Mouse (Mus musculus) brain, embryonic 18.5 days (tissue): ENCODE data around the gene Cenpp.

Experiments
- DNase-seq: peaks from one replicate; pipeline ENCODE4 v3.0.0-alpha.2; 2012; ENCODE audit warnings: low read depth, low spot score

The Cenpp gene

DNA sequence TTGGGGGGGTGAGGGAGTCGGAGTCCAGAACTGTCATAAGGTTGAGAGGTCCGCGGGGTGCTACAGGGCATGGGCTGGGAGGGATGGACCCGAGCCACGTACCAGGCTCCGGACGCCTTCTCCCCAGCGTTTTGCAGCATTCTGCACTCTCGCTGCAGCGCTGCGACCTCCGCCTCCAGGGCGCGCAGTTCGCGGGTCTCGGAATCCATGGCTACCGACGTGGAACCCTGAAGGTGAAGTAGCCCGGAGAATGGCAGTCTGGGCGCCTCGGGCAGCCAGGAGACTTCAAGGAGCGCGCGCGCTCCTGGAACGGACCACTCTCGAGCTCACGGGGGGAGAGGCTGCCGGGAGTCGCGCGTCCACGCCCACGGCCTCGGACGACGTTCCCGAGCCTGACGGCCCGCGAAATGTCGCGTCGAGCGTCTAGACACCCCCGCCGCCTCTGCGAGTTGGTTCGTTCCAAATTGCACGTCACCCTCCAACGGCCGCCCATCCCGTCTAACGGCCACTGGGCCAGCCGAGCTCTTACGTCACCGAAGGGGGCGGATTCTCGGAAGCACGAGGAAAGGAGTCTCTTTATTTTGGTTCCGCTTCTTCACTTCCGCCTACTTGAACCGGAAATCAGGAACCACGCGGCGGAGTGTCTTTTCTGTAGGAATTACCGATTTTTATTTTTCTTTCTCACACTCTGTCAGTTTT is at the start of gene Cenpp, which contains the start of gene Nol8:
Cenpp (minus strand) TSS at position 305 of the 699 bp plus-strand sequence.
Nol8 (plus strand) TSS at position 598 of the 699 bp plus-strand sequence.
- peak; percentile 98 for DNase-seq

DNA sequence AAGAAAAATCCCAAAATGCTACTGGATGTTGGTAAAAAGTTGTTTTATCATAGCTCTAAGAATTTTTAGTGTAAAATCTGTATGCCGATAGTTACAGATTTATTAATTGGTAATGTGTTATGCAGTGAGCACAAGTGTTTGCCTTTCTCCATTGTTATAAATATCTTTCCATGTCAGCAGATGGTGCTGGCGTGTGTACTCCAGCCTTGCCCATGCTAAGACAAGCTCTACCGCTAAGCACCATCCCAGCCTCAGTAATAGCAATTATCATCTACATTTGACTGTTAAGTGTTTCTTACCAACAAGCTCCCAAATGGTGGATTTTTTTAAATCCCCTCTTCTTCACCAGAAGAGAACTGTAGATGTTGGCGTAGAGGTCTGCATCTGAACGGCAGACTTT is 38.5 kb upstream of the Cenpp start:
- DNase-seq = no peak

GRCm38 (mm10) chr13:49684266-49684665 is 31.7 kb upstream of the Cenpp start:
- DNase-seq = no peak

DNA sequence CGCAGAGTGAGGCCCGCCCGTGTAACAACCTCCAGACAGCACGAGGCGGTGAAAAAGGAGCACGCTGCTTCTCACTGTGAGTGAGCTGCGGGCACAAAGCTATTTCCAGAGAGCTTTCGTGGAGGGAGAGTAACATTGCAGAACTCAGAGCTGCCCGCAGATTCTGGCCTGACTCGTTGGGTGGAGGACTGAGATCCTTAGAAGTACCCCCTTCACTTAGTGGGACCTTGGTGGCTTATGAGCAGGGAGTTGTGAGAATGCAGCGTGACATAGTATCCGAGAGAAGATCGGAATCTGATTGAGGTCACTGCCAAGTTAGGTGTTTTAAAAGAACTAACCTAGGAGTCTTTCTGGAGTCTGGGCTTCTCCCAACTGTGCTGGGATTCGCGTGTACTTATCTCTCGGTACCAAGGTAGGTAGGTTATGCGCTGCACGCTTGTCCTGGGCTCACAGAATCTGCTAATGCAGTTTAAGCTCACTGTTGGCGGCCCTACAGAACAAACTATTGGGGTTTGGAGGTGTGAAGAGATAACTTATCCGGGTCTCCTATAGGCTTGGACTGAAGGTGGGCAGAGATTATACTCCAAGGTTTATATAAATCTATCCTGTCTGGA is 29.8 kb upstream of the Cenpp start:
- no peak for DNase-seq

- peak; percentile 94 for DNase-seq
These were observed 29.0 kb upstream of the Cenpp start, which contains the start of gene Iars for GRCm38 (mm10) chr13:49681351-49682232. Gene Iars, plus strand, starts transcription at chr13:49682100.

GRCm38 (mm10) chr13:49677793-49678192 is 25.2 kb upstream of the Cenpp start:
- DNase-seq = no peak

DNA sequence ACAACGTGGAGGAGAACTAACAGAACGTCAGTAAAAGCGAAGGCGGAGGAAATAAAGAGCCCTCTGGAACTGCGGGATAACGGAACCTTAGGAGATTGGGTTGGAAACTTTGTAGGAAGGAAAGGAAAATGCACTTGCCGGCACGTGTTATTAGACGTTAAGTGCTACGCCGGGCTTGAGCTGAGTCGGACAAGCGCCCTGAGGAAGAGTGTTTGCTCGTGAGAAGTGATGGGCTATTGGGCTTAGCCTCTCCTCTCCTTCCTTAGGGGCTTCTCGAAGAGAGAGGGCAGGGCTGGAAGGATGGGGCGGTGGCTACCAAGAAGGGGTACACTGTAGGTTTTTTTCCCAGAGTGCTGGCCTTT is 576 bp upstream of the Cenpp start:
- no peak for DNase-seq

GRCm38 (mm10) chr13:49651781-49652351 is 719 bp downstream of the Cenpp start:
- DNase-seq = no peak

- DNase-seq = no peak
These were observed 1.4 kb downstream of the Cenpp start for GRCm38 (mm10) chr13:49651136-49651535.

GRCm38 (mm10) chr13:49646019-49646418 is 6.6 kb downstream of the Cenpp start:
- no peak for DNase-seq

- DNase-seq = no peak
These were observed 7.7 kb downstream of the Cenpp start for GRCm38 (mm10) chr13:49644731-49645529.

- DNase-seq = no peak
These were observed 8.8 kb downstream of the Cenpp start for GRCm38 (mm10) chr13:49643669-49644362.

DNA sequence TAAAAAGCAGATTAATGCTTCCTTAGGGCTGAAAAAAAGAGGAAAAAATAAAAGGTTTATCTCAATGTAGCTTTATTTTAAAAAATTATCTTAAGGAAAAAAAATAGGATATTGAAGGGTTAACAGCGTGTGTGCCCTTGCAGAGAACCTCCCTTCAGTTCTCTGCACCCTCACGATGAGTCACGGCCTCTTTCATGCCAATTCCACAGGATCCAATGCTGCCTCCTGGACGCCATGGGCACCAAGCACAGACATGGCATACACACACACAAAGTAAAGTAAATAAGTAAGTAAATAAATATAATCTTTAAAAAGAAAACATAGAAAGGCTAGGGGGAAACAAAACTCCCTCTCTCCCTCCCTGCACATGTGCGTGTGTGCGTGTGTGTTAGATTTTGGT is 9.9 kb downstream of the Cenpp start:
- no peak for DNase-seq

GRCm38 (mm10) chr13:49639965-49640364 is 12.6 kb downstream of the Cenpp start:
- no peak for DNase-seq

GRCm38 (mm10) chr13:49629076-49629475 is 23.5 kb downstream of the Cenpp start:
- no peak for DNase-seq

DNA sequence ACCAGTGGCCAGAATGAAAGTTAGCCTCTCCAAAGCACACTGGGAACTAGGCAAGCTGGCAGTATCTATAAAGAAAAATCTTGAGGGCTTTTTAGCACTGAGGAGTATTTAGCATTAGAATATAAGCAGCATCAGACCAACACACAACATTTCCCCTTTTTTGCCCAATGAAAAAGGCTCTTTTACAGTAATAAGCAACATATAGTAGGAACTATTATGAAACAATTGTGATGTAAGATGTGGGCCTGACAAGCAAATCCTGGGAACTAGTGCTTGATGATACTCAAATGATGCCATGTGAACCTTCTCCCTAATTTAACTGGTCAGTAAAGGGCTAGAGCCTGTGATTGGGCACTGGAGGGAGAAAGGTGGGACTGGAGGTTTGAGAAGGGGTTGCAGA is 24.4 kb downstream of the Cenpp start:
- DNase-seq = no peak

- DNase-seq = no peak
These were observed 29.4 kb downstream of the Cenpp start for GRCm38 (mm10) chr13:49623216-49623615.

DNA sequence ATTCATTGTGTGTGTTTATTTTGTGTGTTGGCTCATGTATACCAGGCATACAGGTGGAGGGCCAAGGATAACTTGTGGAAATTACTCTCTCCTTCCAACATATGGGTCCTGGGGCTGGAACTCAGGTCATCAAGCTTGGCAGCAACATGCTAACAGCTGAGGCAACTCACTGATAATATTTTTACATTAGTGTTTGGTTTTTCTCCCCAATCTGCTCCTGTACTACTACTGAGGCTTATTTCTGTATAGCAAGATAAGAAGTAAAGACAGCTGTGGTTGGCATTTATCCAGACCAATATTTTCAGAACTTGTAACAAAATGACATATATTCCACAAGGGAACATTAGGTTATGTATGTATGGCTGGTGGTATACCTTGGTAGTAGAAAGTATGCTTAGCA is 34.2 kb downstream of the Cenpp start:
- no peak for DNase-seq

DNA sequence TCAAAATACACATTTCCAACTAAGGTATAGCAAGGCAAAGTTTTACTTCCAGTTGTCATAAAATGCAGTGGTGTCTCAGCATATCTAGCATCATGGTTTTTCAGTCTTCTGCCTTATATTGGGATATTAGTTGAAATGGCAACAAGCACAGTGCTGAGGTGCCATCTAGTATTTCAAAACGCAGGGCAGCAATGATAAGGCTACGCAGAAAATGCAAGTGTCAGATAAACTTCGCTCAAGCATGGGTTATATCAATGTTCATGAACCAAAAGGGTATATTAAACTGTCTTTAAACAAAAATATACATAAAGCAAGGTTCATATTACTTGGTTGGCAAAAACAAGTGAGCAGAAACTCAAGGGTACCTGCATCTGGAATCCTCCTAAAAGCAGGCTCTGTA is 35.6 kb downstream of the Cenpp start:
- DNase-seq = no peak

DNA sequence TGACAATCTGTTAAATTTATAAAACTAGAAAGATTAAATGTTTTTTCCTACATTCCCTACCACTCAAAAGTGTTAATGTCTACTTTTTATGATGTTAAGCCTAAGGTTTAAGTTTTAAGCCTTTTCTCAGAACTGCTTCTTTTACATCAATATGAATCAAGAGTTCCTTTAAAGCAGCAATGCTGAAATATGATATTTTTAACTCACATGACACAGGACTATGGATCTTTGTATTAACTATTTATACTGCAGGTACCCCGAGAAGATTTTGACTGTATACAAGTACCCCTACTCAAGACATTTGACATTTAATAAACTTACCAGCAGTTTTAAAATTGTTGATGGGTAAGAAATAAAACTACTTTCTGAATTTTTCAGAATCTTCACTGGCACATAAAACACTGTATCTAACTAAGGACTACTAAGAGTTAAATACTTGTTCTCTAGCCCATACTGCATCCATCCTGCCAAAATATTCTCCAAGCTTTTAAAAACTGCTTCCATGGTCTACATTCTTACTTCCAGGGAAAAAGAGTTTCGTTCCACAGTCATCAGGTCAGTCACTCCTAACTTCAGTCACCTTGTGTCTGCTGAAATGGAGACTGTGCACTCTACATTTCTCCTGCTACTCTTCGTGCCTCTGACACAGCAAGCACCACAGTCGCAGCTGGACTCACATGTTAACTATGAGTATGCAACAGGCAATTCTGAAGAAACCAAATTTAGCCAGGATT is 43.8 kb downstream of the Cenpp start:
- DNase-seq = no peak
